Mouse (Mus musculus): ENCODE data around the gene Slc22a3.
A peak's percentile ranks its signal among the peaks of the same experiment; 100 is the strongest.

The Slc22a3 gene

DNA sequence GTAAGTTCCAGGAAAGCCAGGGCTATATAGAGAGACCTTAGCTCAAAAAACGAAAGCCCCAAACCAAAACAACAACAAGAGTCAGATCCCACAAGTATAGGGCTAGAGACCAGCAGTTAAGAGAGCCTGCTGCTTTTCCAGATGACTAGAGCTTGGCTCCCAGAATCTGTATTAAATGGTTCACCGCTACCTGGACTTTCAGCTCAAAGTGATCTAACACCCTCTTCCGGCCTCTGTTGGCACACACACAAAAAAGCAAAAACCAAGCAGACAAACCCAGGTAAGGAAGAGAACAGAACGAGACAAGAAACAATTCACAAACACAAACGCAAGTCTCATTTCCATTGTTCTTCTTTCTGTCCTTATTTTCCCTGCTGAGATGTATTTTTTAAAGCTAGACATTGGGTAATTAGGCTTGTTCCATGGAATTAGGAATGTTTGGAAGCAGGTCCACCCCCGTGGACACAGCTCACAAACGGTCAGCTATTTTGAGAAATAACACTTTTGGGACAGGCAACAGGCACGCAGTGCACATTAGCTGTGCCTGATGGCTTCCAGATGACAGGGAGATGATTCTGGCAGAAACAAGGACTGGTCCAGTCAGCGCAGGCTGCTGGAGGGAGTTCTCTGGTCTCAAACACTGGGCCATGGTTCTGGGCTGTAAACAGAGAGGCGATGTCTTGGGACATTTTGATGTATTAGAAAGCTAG, 95.2 kb downstream of the Slc22a3 start:
- DNase-seq (ENCODE audit: low read depth, low spot score) = no peak

- DNase-seq (ENCODE audit: low read depth, low spot score) = no peak
Observed at GRCm38 (mm10) chr17:12409346-12409944, 98.1 kb downstream of the Slc22a3 start.

GRCm38 (mm10) chr17:12403420-12403819, 104.1 kb downstream of the Slc22a3 start:
- no peak for DNase-seq (ENCODE audit: low read depth, low spot score)

DNA sequence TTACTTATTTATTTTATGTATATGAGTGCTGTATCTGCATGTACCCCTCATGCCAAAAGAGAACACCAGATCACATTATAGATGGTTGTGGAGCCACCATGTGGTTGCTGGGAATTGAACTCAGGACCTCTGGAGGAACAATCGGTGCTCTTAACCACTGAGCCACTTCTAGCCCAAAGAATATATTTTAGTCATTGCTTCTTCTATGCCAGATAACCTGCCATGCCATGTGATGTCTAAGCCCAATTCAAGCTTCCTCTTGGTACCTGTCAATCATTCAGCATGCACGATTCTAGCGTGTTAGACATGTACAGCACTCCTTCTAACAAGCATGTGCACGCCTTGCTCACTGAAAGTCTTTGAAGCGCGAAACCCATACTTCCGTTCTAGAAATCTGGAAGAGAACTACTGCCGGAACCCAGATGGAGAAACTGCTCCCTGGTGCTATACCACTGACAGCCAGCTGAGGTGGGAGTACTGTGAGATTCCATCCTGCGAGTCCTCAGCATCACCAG, 111.3 kb downstream of the Slc22a3 start:
- DNase-seq (ENCODE audit: low read depth, low spot score) = no peak

GRCm38 (mm10) chr17:12388239-12388638, 119.3 kb downstream of the Slc22a3 start:
- no peak for DNase-seq (ENCODE audit: low read depth, low spot score)

- DNase-seq (ENCODE audit: low read depth, low spot score) = no peak
Observed at GRCm38 (mm10) chr17:12387781-12388180, 119.7 kb downstream of the Slc22a3 start.

GRCm38 (mm10) chr17:12385049-12385794, 122.3 kb downstream of the Slc22a3 start:
- DNase-seq (ENCODE audit: low read depth, low spot score) = no peak

DNA sequence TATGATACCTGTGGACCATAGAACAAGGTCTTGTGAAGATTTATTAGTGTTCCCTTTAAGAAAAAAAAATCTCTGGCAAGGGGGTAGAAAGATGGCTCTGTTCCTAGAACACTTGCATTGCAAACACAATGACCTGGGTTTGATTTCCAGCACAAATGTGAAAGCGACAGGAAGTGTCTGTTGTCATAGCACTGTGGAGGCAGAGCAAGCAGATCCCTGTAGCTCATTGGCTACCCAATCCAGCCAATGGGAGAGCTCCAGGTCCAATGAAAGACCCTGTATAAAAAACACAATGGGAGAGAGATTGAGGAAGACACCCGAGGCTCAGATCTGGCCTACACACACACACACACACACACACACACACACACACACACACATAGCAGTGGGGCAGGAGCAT, 125.0 kb downstream of the Slc22a3 start:
- DNase-seq (ENCODE audit: low read depth, low spot score) = no peak

- DNase-seq (ENCODE audit: low read depth, low spot score) = no peak
Observed at GRCm38 (mm10) chr17:12381579-12381978, 125.9 kb downstream of the Slc22a3 start.

GRCm38 (mm10) chr17:12380287-12380686, 127.2 kb downstream of the Slc22a3 start:
- DNase-seq (ENCODE audit: low read depth, low spot score) = no peak

- DNase-seq (ENCODE audit: low read depth, low spot score) = no peak
Observed at GRCm38 (mm10) chr17:12377981-12378705, 129.4 kb downstream of the Slc22a3 start, which contains the start of gene Plg. TSS of gene Plg (plus strand) at chr17:12378608.

GRCm38 (mm10) chr17:12373601-12374144, 133.8 kb downstream of the Slc22a3 start:
- DNase-seq (ENCODE audit: low read depth, low spot score) = no peak

GRCm38 (mm10) chr17:12372021-12372420, 135.5 kb downstream of the Slc22a3 start:
- peak; percentile 61 for DNase-seq (ENCODE audit: low read depth, low spot score)

- DNase-seq (ENCODE audit: low read depth, low spot score) = peak; percentile 25
Observed at GRCm38 (mm10) chr17:12371310-12371925, 136.1 kb downstream of the Slc22a3 start.

GRCm38 (mm10) chr17:12370289-12370688, 137.2 kb downstream of the Slc22a3 start:
- no peak for DNase-seq (ENCODE audit: low read depth, low spot score)

GRCm38 (mm10) chr17:12369393-12369792, 138.1 kb downstream of the Slc22a3 start:
- DNase-seq (ENCODE audit: low read depth, low spot score) = no peak

Data from c-Kit-negative CD71-positive TER-119-positive erythroid progenitor cells, embryonic 14.5 days (primary cell).